Mouse (Mus musculus): ENCODE measurements around the gene Dnaaf2.

- TF ChIP-seq CTCF (IDR thresholded peaks at IDR 0.05; ENCODE audit: low read depth) (no peak), EP300 (IDR thresholded peaks at IDR 0.05; ENCODE audit: low read depth) (no peak)
Measured at GRCm38 (mm10) chr12:69139841-69140240, 58.4 kb downstream of the Dnaaf2 start.
